Mouse (Mus musculus): Measurements from ENCODE around the gene Hmg20a.

DNA sequence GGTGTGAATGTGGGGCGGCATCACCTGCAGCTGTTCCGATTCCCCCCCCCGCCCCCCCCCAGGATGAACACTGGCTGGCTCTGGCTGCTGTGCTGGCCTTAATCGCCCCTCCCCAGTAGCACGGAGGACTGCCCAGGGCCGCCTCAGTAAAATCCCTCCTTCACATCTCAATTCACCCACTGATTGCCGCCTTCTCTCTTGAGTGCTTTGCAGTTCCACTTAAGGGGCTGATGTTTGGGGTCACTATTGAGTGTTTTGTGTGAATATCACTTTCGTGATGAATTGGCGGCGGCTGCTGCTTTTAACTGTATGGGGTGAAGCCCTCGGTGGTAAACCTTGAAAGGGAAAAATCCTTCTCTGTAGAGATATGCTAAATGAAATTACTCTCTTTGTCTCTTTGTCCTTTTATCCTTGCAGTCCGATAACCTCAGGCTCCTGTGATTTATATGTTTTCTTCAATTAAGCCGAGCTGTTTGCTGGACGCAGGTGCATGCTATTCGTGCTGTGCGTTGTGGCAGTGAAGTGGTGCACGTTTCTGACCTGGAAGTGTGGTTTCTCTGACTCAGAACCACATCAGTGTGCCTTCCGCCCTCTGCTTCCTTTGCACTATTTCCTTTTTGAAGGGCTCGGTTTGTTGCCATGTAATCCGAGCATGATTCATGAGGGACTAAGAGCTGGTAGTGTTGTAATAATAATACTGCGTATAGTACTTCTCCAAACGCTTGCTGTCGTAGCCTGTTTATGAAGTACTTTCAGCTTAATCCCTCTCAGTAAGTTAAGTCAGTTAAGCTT is 46.6 kb downstream of the Hmg20a start:
- TF ChIP-seq CTCF (IDR thresholded peaks at IDR 0.05; ENCODE audit: borderline replicate concordance, control insufficient read depth, extremely low read depth, insufficient read depth, low read length, poor library complexity) (no peak), POLR2A (IDR thresholded peaks at IDR 0.05; ENCODE audit: control insufficient read depth, extremely low read depth, insufficient read depth, low read length, poor library complexity) (no peak)

All from thymus, adult 2 months (tissue).